Mouse (Mus musculus): ENCODE measurements around the gene Gbp9. TPM values are rescaled to one million over a fixed set of nuclear protein-coding genes. Genes with fewer than 3 reads are reported as not detected.
"Not testable (repeated sequence)": the region's sequence is repeated elsewhere in the genome, so short reads cannot be mapped to it uniquely, and the experiment has no call there.

Gene Gbp9
- polyA plus RNA-seq, 1 experiment from 2014 or later: 1.2 TPM

GRCm38 (mm10) chr5:105115740-105116139, 23.6 kb downstream of the Gbp9 start:
- ATAC-seq (ENCODE audit: insufficient read depth): no peak
- Histone ChIP-seq H3K36me3 (replicated peaks) (no peaks in the 10 kb centered on the region), H3K4me3 (replicated peaks) (no peak overlapping the region), H3K4me1 (replicated peaks) (no peaks in the 10 kb centered on the region), H3K27me3 (no peaks in the 10 kb centered on the region), H3K9me3 (replicated peaks) (no peaks in the 10 kb centered on the region), H3K9ac (no peak overlapping the region), H3K4me2 (no peak overlapping the region), H3K27ac (replicated peaks) (no peak overlapping the region)
- 23% methylated on average over 2 of the region's 2 CpGs for WGBS (ENCODE audit: insufficient replicate concordance)

GRCm38 (mm10) chr5:105114696-105115095, 24.6 kb downstream of the Gbp9 start:
- no peak overlapping the region for H3K4me3 ChIP-seq (replicated peaks)
- no peaks in the 10 kb centered on the region for H3K9me3 ChIP-seq (replicated peaks)
- H3K36me3 ChIP-seq (replicated peaks): no peaks in the 10 kb centered on the region
- H3K4me1 ChIP-seq (replicated peaks): no peaks in the 10 kb centered on the region
- H3K9ac ChIP-seq: no peak overlapping the region
- no peak overlapping the region for H3K27ac ChIP-seq (replicated peaks)
- H3K27me3 ChIP-seq: no peaks in the 10 kb centered on the region
- WGBS (ENCODE audit: insufficient replicate concordance): 50% methylated on average over 2 of the region's 2 CpGs
- H3K4me2 ChIP-seq: no peak overlapping the region
- no peak for ATAC-seq (ENCODE audit: insufficient read depth)

- no peaks in the 10 kb centered on the region for H3K27me3 ChIP-seq
- no peak overlapping the region for H3K4me3 ChIP-seq (replicated peaks)
- H3K4me1 ChIP-seq (replicated peaks): no peaks in the 10 kb centered on the region
- no peak overlapping the region for H3K9ac ChIP-seq
- no peak for ATAC-seq (ENCODE audit: insufficient read depth)
- no peaks in the 10 kb centered on the region for H3K36me3 ChIP-seq (replicated peaks)
- no peaks in the 10 kb centered on the region for H3K9me3 ChIP-seq (replicated peaks)
- 72% methylated on average over 5 of the region's 5 CpGs for WGBS (ENCODE audit: insufficient replicate concordance)
- H3K27ac ChIP-seq (replicated peaks): no peak overlapping the region
- no peak overlapping the region for H3K4me2 ChIP-seq
These were observed 25.7 kb downstream of the Gbp9 start for GRCm38 (mm10) chr5:105113656-105114055.

GRCm38 (mm10) chr5:105110271-105110852, 29.0 kb downstream of the Gbp9 start:
- peak; percentile 65 for ATAC-seq (ENCODE audit: insufficient read depth)
- H3K27ac ChIP-seq (replicated peaks): peak overlapping the region; percentile 33; the same call in 1 of the 2 replicates
- H3K4me3 ChIP-seq (replicated peaks); H3K4me2 ChIP-seq; H3K9ac ChIP-seq; H3K9me3 ChIP-seq (replicated peaks); H3K36me3 ChIP-seq (replicated peaks); H3K27me3 ChIP-seq; H3K4me1 ChIP-seq (replicated peaks): not testable (repeated sequence)
- under 1% methylated on average over 4 of the region's 4 CpGs for WGBS (ENCODE audit: insufficient replicate concordance)

- ATAC-seq (ENCODE audit: insufficient read depth): not testable (repeated sequence)
These were observed 29.6 kb downstream of the Gbp9 start for GRCm38 (mm10) chr5:105109775-105110174.

GRCm38 (mm10) chr5:105105689-105106088, 33.6 kb downstream of the Gbp9 start:
- H3K4me1 ChIP-seq (replicated peaks): not testable (repeated sequence)

More at GRCm38 (mm10) chr5:105109775-105110174, 29.6 kb downstream of the Gbp9 start:
- not testable (repeated sequence) for H3K9me3 ChIP-seq (replicated peaks); H3K4me3 ChIP-seq (replicated peaks); H3K27ac ChIP-seq (replicated peaks); H3K27me3 ChIP-seq; H3K4me2 ChIP-seq; H3K9ac ChIP-seq; H3K36me3 ChIP-seq (replicated peaks); H3K4me1 ChIP-seq (replicated peaks)
- 23% methylated on average over 1 of the region's 1 CpGs for WGBS (ENCODE audit: insufficient replicate concordance)

GRCm38 (mm10) chr5:105081900-105082299, 57.4 kb downstream of the Gbp9 start:
- no peak overlapping the region for H3K27ac ChIP-seq (replicated peaks)
- no peak for ATAC-seq (ENCODE audit: insufficient read depth)
- no peaks in the 10 kb centered on the region for H3K9me3 ChIP-seq (replicated peaks)
- no peak overlapping the region for H3K4me2 ChIP-seq
- no peaks in the 10 kb centered on the region for H3K36me3 ChIP-seq (replicated peaks)
- H3K4me1 ChIP-seq (replicated peaks): no peaks in the 10 kb centered on the region
- H3K4me3 ChIP-seq (replicated peaks): no peak overlapping the region
- H3K9ac ChIP-seq: no peak overlapping the region
- H3K27me3 ChIP-seq: no peaks in the 10 kb centered on the region

More at GRCm38 (mm10) chr5:105105689-105106088, 33.6 kb downstream of the Gbp9 start:
- not testable (repeated sequence) for H3K9ac ChIP-seq; H3K27ac ChIP-seq (replicated peaks); H3K4me3 ChIP-seq (replicated peaks); H3K27me3 ChIP-seq; ATAC-seq (ENCODE audit: insufficient read depth); H3K9me3 ChIP-seq (replicated peaks); H3K36me3 ChIP-seq (replicated peaks); H3K4me2 ChIP-seq
- 21% methylated on average over 2 of the region's 2 CpGs for WGBS (ENCODE audit: insufficient replicate concordance)

GRCm38 (mm10) chr5:105068356-105068755, 71.0 kb downstream of the Gbp9 start:
- not testable (repeated sequence) for H3K4me2 ChIP-seq; H3K27me3 ChIP-seq; H3K4me3 ChIP-seq (replicated peaks); H3K9ac ChIP-seq; H3K9me3 ChIP-seq (replicated peaks); H3K4me1 ChIP-seq (replicated peaks); H3K36me3 ChIP-seq (replicated peaks); ATAC-seq (ENCODE audit: insufficient read depth); H3K27ac ChIP-seq (replicated peaks)

- H3K4me2 ChIP-seq; ATAC-seq (ENCODE audit: insufficient read depth); H3K9me3 ChIP-seq (replicated peaks); H3K9ac ChIP-seq; H3K27me3 ChIP-seq; H3K4me1 ChIP-seq (replicated peaks); H3K4me3 ChIP-seq (replicated peaks); H3K36me3 ChIP-seq (replicated peaks); H3K27ac ChIP-seq (replicated peaks): not testable (repeated sequence)
- 45% methylated on average over 2 of the region's 2 CpGs for WGBS (ENCODE audit: insufficient replicate concordance)
These were observed 74.9 kb downstream of the Gbp9 start for GRCm38 (mm10) chr5:105064443-105064842.

GRCm38 (mm10) chr5:105063321-105063720, 76.0 kb downstream of the Gbp9 start:
- WGBS (ENCODE audit: insufficient replicate concordance): 30% methylated on average over 1 of the region's 1 CpGs
- H3K9ac ChIP-seq: no peak overlapping the region
- no peaks in the 10 kb centered on the region for H3K36me3 ChIP-seq (replicated peaks)
- H3K4me1 ChIP-seq (replicated peaks): no peaks in the 10 kb centered on the region
- H3K27ac ChIP-seq (replicated peaks): no peak overlapping the region
- H3K4me3 ChIP-seq (replicated peaks): no peak overlapping the region
- no peak overlapping the region for H3K4me2 ChIP-seq
- no peaks in the 10 kb centered on the region for H3K27me3 ChIP-seq
- no peaks in the 10 kb centered on the region for H3K9me3 ChIP-seq (replicated peaks)
- ATAC-seq (ENCODE audit: insufficient read depth): no peak

GRCm38 (mm10) chr5:105062403-105062802, 76.9 kb downstream of the Gbp9 start:
- not testable (repeated sequence) for H3K36me3 ChIP-seq (replicated peaks); H3K9me3 ChIP-seq (replicated peaks); H3K27ac ChIP-seq (replicated peaks); H3K9ac ChIP-seq; H3K4me2 ChIP-seq; ATAC-seq (ENCODE audit: insufficient read depth); H3K4me1 ChIP-seq (replicated peaks); H3K27me3 ChIP-seq; H3K4me3 ChIP-seq (replicated peaks)
- 45% methylated on average over 2 of the region's 2 CpGs for WGBS (ENCODE audit: insufficient replicate concordance)

- no peaks in the 10 kb centered on the region for H3K9me3 ChIP-seq (replicated peaks)
- no peak overlapping the region for H3K9ac ChIP-seq
- no peaks in the 10 kb centered on the region for H3K27me3 ChIP-seq
- no peak overlapping the region for H3K4me3 ChIP-seq (replicated peaks)
- no peak for ATAC-seq (ENCODE audit: insufficient read depth)
- H3K27ac ChIP-seq (replicated peaks): no peak overlapping the region
- H3K4me1 ChIP-seq (replicated peaks): no peaks in the 10 kb centered on the region
- 73% methylated on average over 2 of the region's 2 CpGs for WGBS (ENCODE audit: insufficient replicate concordance)
- H3K36me3 ChIP-seq (replicated peaks): no peaks in the 10 kb centered on the region
- H3K4me2 ChIP-seq: no peak overlapping the region
These were observed 79.1 kb downstream of the Gbp9 start for GRCm38 (mm10) chr5:105060224-105060623.
